Mouse (Mus musculus): ENCODE data around the gene Tra2a. TPM values are rescaled to one million over a fixed set of nuclear protein-coding genes. Genes with fewer than 3 reads are reported as not detected.

Tra2a gene
- polyA plus RNA-seq, 1 experiment from 2014 or later = 35.4 TPM

DNA sequence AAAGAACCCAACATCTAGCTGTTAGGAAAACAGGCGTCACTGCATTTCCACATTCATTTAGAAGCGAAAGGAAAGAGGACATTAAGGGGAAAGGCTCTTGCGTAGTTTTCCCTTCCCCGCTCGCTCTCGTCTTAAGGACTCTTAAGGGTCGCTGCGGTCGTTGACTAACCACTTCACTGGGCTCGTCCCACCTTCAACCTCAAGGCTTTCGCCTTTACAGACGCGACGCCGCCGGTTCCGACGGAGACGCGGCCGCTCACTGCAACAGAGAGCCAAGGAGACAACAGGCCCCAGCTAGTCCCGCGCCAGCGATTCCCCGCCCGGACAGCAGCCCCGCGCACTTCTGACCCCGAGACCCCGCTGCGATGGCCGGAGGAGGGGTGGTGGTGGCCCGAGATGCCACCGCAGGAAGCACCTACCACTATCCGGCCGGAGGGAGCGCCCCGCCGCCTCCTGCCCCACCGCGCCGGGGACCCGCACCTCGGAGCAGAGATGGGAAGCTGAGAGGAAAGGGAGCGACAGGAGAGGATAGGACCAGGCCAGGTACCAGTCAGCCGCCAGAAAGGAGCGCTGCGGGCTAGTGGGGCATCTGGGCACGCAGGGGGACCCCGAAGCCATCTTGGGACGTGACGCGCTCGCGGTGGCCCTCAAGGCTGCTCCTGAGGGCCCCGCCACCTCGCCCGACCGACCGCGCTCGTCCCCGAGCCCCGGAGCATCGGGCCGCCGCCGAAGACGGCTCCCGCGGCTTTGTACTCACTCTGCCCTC, 569 bp downstream of the Tra2a start:
- TF ChIP-seq EP300 (optimal IDR thresholded peaks at IDR 0.05) = no peak
- no peak for TF ChIP-seq CTCF (IDR thresholded peaks at IDR 0.05; ENCODE audit: low read depth)
- H3K4me1 ChIP-seq (replicated peaks; ENCODE audit: control insufficient read depth, insufficient read depth) = no peaks in the 10 kb centered on the region
- peak overlapping the region; percentile 97 for H3K9ac ChIP-seq (ENCODE audit: low read length)
- DNase-seq (ENCODE audit: low spot score) = peak; percentile 62
- under 1% methylated on average over 63 of the region's 71 CpGs for WGBS
- H3K4me2 ChIP-seq (replicated peaks; ENCODE audit: low read depth) = peak overlapping the region; percentile 66
- ATAC-seq (ENCODE audit: low FRiP score, low TSS enrichment) = peak; percentile 70
- H3K4me3 ChIP-seq (ENCODE audit: low read depth, low read length) = peak overlapping the region; percentile 77
- no peaks in the 10 kb centered on the region for H3K9me3 ChIP-seq (ENCODE audit: control insufficient read depth, low read length)
- no peaks in the 10 kb centered on the region for H3K36me3 ChIP-seq (ENCODE audit: control insufficient read depth, insufficient read depth, low read length)
- H3K27ac ChIP-seq (replicated peaks) = peak overlapping the region; percentile 99
- H3K27me3 ChIP-seq (ENCODE audit: control insufficient read depth, insufficient read depth, low read length) = no peaks in the 10 kb centered on the region

DNA sequence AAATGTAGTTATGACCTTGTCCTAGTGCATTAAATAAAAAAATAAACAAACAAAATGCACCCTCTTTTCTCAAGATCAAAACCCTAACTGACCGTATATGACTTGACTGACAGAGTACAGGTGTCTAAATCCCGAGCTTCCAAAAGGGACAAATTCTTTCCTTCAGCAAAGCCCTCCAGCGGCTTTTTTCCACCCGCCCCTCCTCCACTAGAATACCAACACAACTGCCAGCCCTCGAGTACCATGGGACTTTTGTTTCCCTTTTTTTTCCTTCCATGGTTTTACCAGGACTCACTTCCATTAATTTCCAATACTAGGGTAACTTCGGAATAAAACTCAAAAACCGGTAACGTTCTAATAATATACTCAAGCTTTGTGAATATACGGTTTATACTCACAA, 1.4 kb downstream of the Tra2a start:
- under 1% methylated on average over 9 of the region's 9 CpGs for WGBS
- Histone ChIP-seq H3K4me3 (ENCODE audit: low read depth, low read length) (peak overlapping the region; percentile 77), H3K27ac (replicated peaks) (no peak overlapping the region), H3K27me3 (ENCODE audit: control insufficient read depth, insufficient read depth, low read length) (no peaks in the 10 kb centered on the region), H3K9me3 (ENCODE audit: control insufficient read depth, low read length) (no peaks in the 10 kb centered on the region), H3K4me2 (replicated peaks; ENCODE audit: low read depth) (peak overlapping the region; percentile 66), H3K36me3 (ENCODE audit: control insufficient read depth, insufficient read depth, low read length) (no peaks in the 10 kb centered on the region), H3K4me1 (replicated peaks; ENCODE audit: control insufficient read depth, insufficient read depth) (0 out of 2 replicates have a peak, but pooled peaks cover 2% of the 10 kb centered on the region), H3K9ac (ENCODE audit: low read length) (peak overlapping the region; percentile 97)
- DNase-seq (ENCODE audit: low spot score) (no peak), ATAC-seq (ENCODE audit: low FRiP score, low TSS enrichment) (no peak)
- TF ChIP-seq EP300 (optimal IDR thresholded peaks at IDR 0.05) (no peak), CTCF (IDR thresholded peaks at IDR 0.05; ENCODE audit: low read depth) (no peak)

DNA sequence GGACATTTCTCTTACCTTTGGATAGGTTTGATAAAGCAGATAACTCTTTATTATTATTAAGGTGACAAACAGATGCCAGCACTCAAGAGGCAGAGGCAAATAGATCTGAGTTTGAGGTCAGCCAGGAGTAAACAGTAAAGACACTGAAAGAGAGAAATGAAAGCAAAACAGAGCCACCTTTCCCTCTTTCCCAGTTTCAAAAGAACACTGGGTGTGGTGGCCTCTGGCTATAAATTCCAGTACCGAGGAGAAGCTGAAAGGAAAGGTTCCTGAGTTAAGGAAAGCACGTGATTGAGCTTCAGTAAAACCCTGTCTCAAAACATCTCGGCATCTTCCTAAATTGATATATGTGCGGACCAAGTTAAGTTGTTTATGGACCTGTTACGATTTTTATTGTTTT, 4.1 kb downstream of the Tra2a start:
- 0 out of 2 replicates have a peak, but pooled peaks cover 2% of the 10 kb centered on the region for H3K4me1 ChIP-seq (replicated peaks; ENCODE audit: control insufficient read depth, insufficient read depth)
- H3K9ac ChIP-seq (ENCODE audit: low read length) = no peak overlapping the region

DNA sequence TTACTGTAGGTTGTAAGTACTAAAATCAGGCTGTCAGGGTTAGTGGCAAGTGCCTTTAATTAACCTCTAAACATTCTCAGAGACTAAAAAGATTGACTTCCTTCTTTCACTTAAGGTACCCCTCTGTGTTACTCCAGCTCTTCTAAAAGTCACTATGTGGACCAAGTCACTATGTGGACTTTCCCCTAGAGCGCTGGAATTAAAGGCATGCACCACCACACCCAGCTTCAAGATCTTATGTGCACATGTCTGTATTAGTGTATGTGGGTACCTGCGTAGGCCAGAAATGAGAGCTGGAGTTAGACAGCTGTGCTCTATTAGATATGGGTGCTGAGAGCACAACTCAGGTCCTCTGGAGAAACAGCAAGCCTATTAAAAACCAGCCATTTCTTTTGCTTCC, 6.0 kb downstream of the Tra2a start:
- DNase-seq (ENCODE audit: low spot score) (no peak), ATAC-seq (ENCODE audit: low FRiP score, low TSS enrichment) (peak; percentile 64; the same call in 1 of the 2 replicates)
- H3K4me2 ChIP-seq (replicated peaks; ENCODE audit: low read depth) = no peak overlapping the region
- no peak overlapping the region for H3K4me3 ChIP-seq (ENCODE audit: low read depth, low read length)
- no peak overlapping the region for H3K27ac ChIP-seq (replicated peaks)
- H3K27me3 ChIP-seq (ENCODE audit: control insufficient read depth, insufficient read depth, low read length) = no peaks in the 10 kb centered on the region
- 63% methylated on average over 2 of the region's 2 CpGs for WGBS
- H3K4me1 ChIP-seq (replicated peaks; ENCODE audit: control insufficient read depth, insufficient read depth) = 0 out of 2 replicates have a peak, but pooled peaks cover 2% of the 10 kb centered on the region
- no peaks in the 10 kb centered on the region for H3K36me3 ChIP-seq (ENCODE audit: control insufficient read depth, insufficient read depth, low read length)
- no peak overlapping the region for H3K9ac ChIP-seq (ENCODE audit: low read length)
- TF ChIP-seq EP300 (optimal IDR thresholded peaks at IDR 0.05) (no peak), CTCF (IDR thresholded peaks at IDR 0.05; ENCODE audit: low read depth) (no peak)
- H3K9me3 ChIP-seq (ENCODE audit: control insufficient read depth, low read length) = no peaks in the 10 kb centered on the region

More for the DNA sequence above, 4.1 kb downstream of the Tra2a start:
- H3K36me3 ChIP-seq (ENCODE audit: control insufficient read depth, insufficient read depth, low read length) = no peaks in the 10 kb centered on the region
- no peak overlapping the region for H3K4me2 ChIP-seq (replicated peaks; ENCODE audit: low read depth)
- ATAC-seq (ENCODE audit: low FRiP score, low TSS enrichment) = no peak
- no peak overlapping the region for H3K4me3 ChIP-seq (ENCODE audit: low read depth, low read length)
- no peaks in the 10 kb centered on the region for H3K9me3 ChIP-seq (ENCODE audit: control insufficient read depth, low read length)
- H3K27ac ChIP-seq (replicated peaks) = no peak overlapping the region
- H3K27me3 ChIP-seq (ENCODE audit: control insufficient read depth, insufficient read depth, low read length) = no peaks in the 10 kb centered on the region
- 33% methylated on average over 5 of the region's 5 CpGs for WGBS
- no peak for TF ChIP-seq EP300 (optimal IDR thresholded peaks at IDR 0.05)
- TF ChIP-seq CTCF (IDR thresholded peaks at IDR 0.05; ENCODE audit: low read depth) = no peak
- no peak for DNase-seq (ENCODE audit: low spot score)

DNA sequence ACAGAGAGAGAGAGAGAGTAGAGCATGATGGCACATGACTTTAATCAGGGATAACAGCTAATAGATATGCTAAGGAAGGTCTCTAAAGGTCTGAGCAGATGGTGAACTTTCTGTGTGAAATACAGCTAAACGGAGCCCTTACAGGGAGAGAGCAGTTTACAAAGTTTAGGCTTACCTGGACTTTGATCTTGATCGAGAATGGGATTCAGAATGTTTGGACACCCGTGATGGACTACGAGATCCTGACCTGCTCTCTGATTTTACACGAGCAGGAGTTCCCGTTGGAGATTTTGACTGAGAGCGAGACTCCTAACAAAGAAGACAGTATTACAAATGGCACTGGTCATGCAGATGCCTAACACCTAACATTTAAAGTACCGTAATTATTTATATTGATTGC, 11.6 kb downstream of the Tra2a start:
- Histone ChIP-seq H3K36me3 (ENCODE audit: control insufficient read depth, insufficient read depth, low read length) (peaks cover 12% of the 10 kb centered on the region), H3K4me2 (replicated peaks; ENCODE audit: low read depth) (no peak overlapping the region), H3K4me1 (replicated peaks; ENCODE audit: control insufficient read depth, insufficient read depth) (no peaks in the 10 kb centered on the region), H3K27me3 (ENCODE audit: control insufficient read depth, insufficient read depth, low read length) (no peaks in the 10 kb centered on the region), H3K9me3 (ENCODE audit: control insufficient read depth, low read length) (no peaks in the 10 kb centered on the region), H3K4me3 (ENCODE audit: low read depth, low read length) (no peak overlapping the region), H3K27ac (replicated peaks) (no peak overlapping the region), H3K9ac (ENCODE audit: low read length) (no peak overlapping the region)
- ATAC-seq (ENCODE audit: low FRiP score, low TSS enrichment) (no peak), DNase-seq (ENCODE audit: low spot score) (no peak)
- WGBS = 79% methylated on average over 8 of the region's 8 CpGs
- TF ChIP-seq CTCF (IDR thresholded peaks at IDR 0.05; ENCODE audit: low read depth) (no peak), EP300 (optimal IDR thresholded peaks at IDR 0.05) (no peak)

DNA sequence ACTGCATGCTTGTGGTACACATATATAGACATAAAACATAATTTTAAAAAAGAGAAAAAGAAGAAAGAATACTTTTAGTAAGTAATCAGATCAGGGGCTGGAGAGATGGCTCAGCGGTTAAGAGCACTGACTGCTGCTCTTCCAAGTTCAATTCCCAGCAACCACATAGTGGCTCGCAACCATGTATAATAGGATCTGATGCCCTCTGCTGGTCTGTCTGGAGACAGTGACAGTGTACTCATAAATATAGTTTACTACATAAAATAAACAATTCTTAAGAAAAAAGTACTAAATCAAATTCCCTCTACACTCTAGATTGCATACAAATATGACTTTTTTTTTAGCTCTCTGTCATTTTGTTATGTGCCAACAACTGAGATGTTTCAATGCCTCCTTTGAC, 12.6 kb downstream of the Tra2a start:
- Histone ChIP-seq H3K9ac (ENCODE audit: low read length) (no peak overlapping the region), H3K27ac (replicated peaks) (no peak overlapping the region), H3K36me3 (ENCODE audit: control insufficient read depth, insufficient read depth, low read length) (peaks cover 18% of the 10 kb centered on the region), H3K4me1 (replicated peaks; ENCODE audit: control insufficient read depth, insufficient read depth) (no peaks in the 10 kb centered on the region), H3K4me2 (replicated peaks; ENCODE audit: low read depth) (no peak overlapping the region), H3K27me3 (ENCODE audit: control insufficient read depth, insufficient read depth, low read length) (no peaks in the 10 kb centered on the region), H3K9me3 (ENCODE audit: control insufficient read depth, low read length) (no peaks in the 10 kb centered on the region), H3K4me3 (ENCODE audit: low read depth, low read length) (no peak overlapping the region)
- ATAC-seq (ENCODE audit: low FRiP score, low TSS enrichment) (no peak), DNase-seq (ENCODE audit: low spot score) (no peak)
- TF ChIP-seq EP300 (optimal IDR thresholded peaks at IDR 0.05) (no peak), CTCF (IDR thresholded peaks at IDR 0.05; ENCODE audit: low read depth) (peak; percentile 44)
- WGBS = 99% methylated on average over 2 of the region's 2 CpGs

Data from stomach, postnatal 0 days (tissue).